Mouse (Mus musculus) embryonic fibroblast, embryonic 13.5 days (primary cell): ENCODE data around the gene Flywch2.

Experiments
- CTCF ChIP-seq: IDR thresholded peaks from 2 replicates; pipeline ENCODE4 v1.5.1; 2011; ENCODE audit warnings: mild to moderate bottlenecking, control low read depth, low read length, moderate library complexity, borderline replicate concordance; ENCODE audit not compliant: insufficient read depth
- POLR2A ChIP-seq: IDR thresholded peaks from 2 replicates; pipeline ENCODE4 v1.6.1; 2011; ENCODE audit warnings: low read depth, mild to moderate bottlenecking, control low read depth, low read length, moderate library complexity

GRCm38 (mm10) chr17:23741359-23742209 is 44.3 kb downstream of the Flywch2 start:
- TF ChIP-seq CTCF (no peak), POLR2A (no peak)
